Mouse (Mus musculus): ENCODE results near the gene Tango6. TPM values are rescaled to one million over a fixed set of nuclear protein-coding genes. Genes with fewer than 3 reads are reported as not detected.
A peak's percentile ranks its signal among the peaks of the same experiment; 100 is the strongest.

Tango6 gene
- total RNA-seq, 1 experiment: 13.6 TPM

GRCm38 (mm10) chr8:106862845-106863244, 180.0 kb downstream of the Tango6 start:
- TF ChIP-seq ZNF384 (IDR thresholded peaks at IDR 0.05; ENCODE audit: low read depth, low read length): no peak
- no peak for TF ChIP-seq ZC3H11A (IDR thresholded peaks at IDR 0.05; ENCODE audit: borderline replicate concordance, low read depth, low read length)
- TF ChIP-seq HCFC1 (IDR thresholded peaks at IDR 0.05; ENCODE audit: borderline replicate concordance, insufficient read depth, low read length): no peak
- no peak for TF ChIP-seq CHD2 (IDR thresholded peaks at IDR 0.05; ENCODE audit: low read depth, low read length)
- TF ChIP-seq MAFK (IDR thresholded peaks at IDR 0.05; ENCODE audit: insufficient read depth, low read depth, low read length): no peak
- Histone ChIP-seq H3K4me1 (ENCODE audit: control insufficient read depth in 2 of 2, insufficient read depth in 2 of 2, low read length in 2 of 2, poor library complexity in 1 of 2) (peaks cover 0 to 5% of the 10 kb centered on the region in 2 experiments; a peak in 1 of 4 replicates), H3K9me3 (ENCODE audit: control insufficient read depth, insufficient read depth, low read depth, low read length) (no peaks in the 10 kb centered on the region), H3K9ac (ENCODE audit: insufficient read depth, low read depth, low read length, poor library complexity, severe bottlenecking) (no peak overlapping the region), H3K27ac (ENCODE audit: insufficient read depth, low read depth, low read length, poor library complexity, severe bottlenecking) (no peak overlapping the region), H3K4me3 (ENCODE audit: insufficient read depth in 1 of 2, low read depth in 1 of 2, low read length in 2 of 2, poor library complexity in 1 of 2, severe bottlenecking in 1 of 2) (no peak overlapping the region), H3K36me3 (ENCODE audit: control insufficient read depth, insufficient read depth, low read length, poor library complexity, severe bottlenecking) (no peaks in the 10 kb centered on the region)
- in situ Hi-C loops (cut with MboI; ENCODE audit: low sequenced_read_pairs in 2 of 2, unreplicated experiment in 2 of 2): no loop called here
- no peak for DNase-seq (ENCODE audit: low read depth, low spot score)

GRCm38 (mm10) chr8:106865354-106865753, 182.5 kb downstream of the Tango6 start:
- in situ Hi-C loops (cut with MboI; ENCODE audit: low sequenced_read_pairs in 2 of 2, unreplicated experiment in 2 of 2): no loop called here
- H3K4me3 ChIP-seq (ENCODE audit: insufficient read depth in 1 of 2, low read depth in 1 of 2, low read length in 2 of 2, poor library complexity in 1 of 2, severe bottlenecking in 1 of 2): no peak overlapping the region
- TF ChIP-seq ZNF384 (IDR thresholded peaks at IDR 0.05; ENCODE audit: low read depth, low read length): no peak
- H3K9me3 ChIP-seq (ENCODE audit: control insufficient read depth, insufficient read depth, low read depth, low read length): no peaks in the 10 kb centered on the region
- H3K36me3 ChIP-seq (ENCODE audit: control insufficient read depth, insufficient read depth, low read length, poor library complexity, severe bottlenecking): no peaks in the 10 kb centered on the region
- H3K4me1 ChIP-seq (ENCODE audit: control insufficient read depth in 2 of 2, insufficient read depth in 2 of 2, low read length in 2 of 2, poor library complexity in 1 of 2): peaks cover 7 to 15% of the 10 kb centered on the region in 2 experiments; a peak in 3 of 4 replicates
- no peak overlapping the region for H3K27ac ChIP-seq (ENCODE audit: insufficient read depth, low read depth, low read length, poor library complexity, severe bottlenecking)
- H3K9ac ChIP-seq (ENCODE audit: insufficient read depth, low read depth, low read length, poor library complexity, severe bottlenecking): no peak overlapping the region
- no peak for DNase-seq (ENCODE audit: low read depth, low spot score)

GRCm38 (mm10) chr8:106870051-106870450, 187.2 kb downstream of the Tango6 start, which contains the start of gene Has3:
Gene Has3, plus strand, starts transcription at chr8:106870242.
- DNase-seq (ENCODE audit: low read depth, low spot score): peak; percentile 34
- TF ChIP-seq MAFK (IDR thresholded peaks at IDR 0.05; ENCODE audit: insufficient read depth, low read depth, low read length) (no peak), HCFC1 (IDR thresholded peaks at IDR 0.05; ENCODE audit: borderline replicate concordance, insufficient read depth, low read length) (no peak), ZC3H11A (IDR thresholded peaks at IDR 0.05; ENCODE audit: borderline replicate concordance, low read depth, low read length) (no peak), ZNF384 (IDR thresholded peaks at IDR 0.05; ENCODE audit: low read depth, low read length) (no peak), CHD2 (IDR thresholded peaks at IDR 0.05; ENCODE audit: low read depth, low read length) (no peak)

GRCm38 (mm10) chr8:106870537-106871327, 187.9 kb downstream of the Tango6 start:
- TF ChIP-seq ZC3H11A (IDR thresholded peaks at IDR 0.05; ENCODE audit: borderline replicate concordance, low read depth, low read length) (no peak), HCFC1 (IDR thresholded peaks at IDR 0.05; ENCODE audit: borderline replicate concordance, insufficient read depth, low read length) (no peak), ZNF384 (IDR thresholded peaks at IDR 0.05; ENCODE audit: low read depth, low read length) (no peak), CHD2 (IDR thresholded peaks at IDR 0.05; ENCODE audit: low read depth, low read length) (no peak), MAFK (IDR thresholded peaks at IDR 0.05; ENCODE audit: insufficient read depth, low read depth, low read length) (no peak)
- in situ Hi-C loops (cut with MboI; ENCODE audit: low sequenced_read_pairs in 2 of 2, unreplicated experiment in 2 of 2): no loop called here

More at GRCm38 (mm10) chr8:106870051-106870450, 187.2 kb downstream of the Tango6 start, which contains the start of gene Has3:
- peaks cover 7 to 28% of the 10 kb centered on the region in 2 experiments; a peak in 3 of 4 replicates for H3K4me1 ChIP-seq (ENCODE audit: control insufficient read depth in 2 of 2, insufficient read depth in 2 of 2, low read length in 2 of 2, poor library complexity in 1 of 2)
- peak within 1 kb of the TSS; percentile 68 to 77 for H3K4me3 ChIP-seq (ENCODE audit: insufficient read depth in 1 of 2, low read depth in 1 of 2, low read length in 2 of 2, poor library complexity in 1 of 2, severe bottlenecking in 1 of 2)
- peak within 1 kb of the TSS; percentile 67 for H3K9ac ChIP-seq (ENCODE audit: insufficient read depth, low read depth, low read length, poor library complexity, severe bottlenecking)
- in situ Hi-C loops (cut with MboI; ENCODE audit: low sequenced_read_pairs in 2 of 2, unreplicated experiment in 2 of 2): no loop called here
- no peak within 1 kb of the TSS for H3K27ac ChIP-seq (ENCODE audit: insufficient read depth, low read depth, low read length, poor library complexity, severe bottlenecking)
- H3K36me3 ChIP-seq (ENCODE audit: control insufficient read depth, insufficient read depth, low read length, poor library complexity, severe bottlenecking): peaks cover 7% of the 10 kb centered on the region; the same call in 1 of the 2 replicates
- H3K9me3 ChIP-seq (ENCODE audit: control insufficient read depth, insufficient read depth, low read depth, low read length): no peaks in the 10 kb centered on the region

More at GRCm38 (mm10) chr8:106870537-106871327, 187.9 kb downstream of the Tango6 start:
- Histone ChIP-seq H3K27ac (ENCODE audit: insufficient read depth, low read depth, low read length, poor library complexity, severe bottlenecking) (no peak overlapping the region), H3K9ac (ENCODE audit: insufficient read depth, low read depth, low read length, poor library complexity, severe bottlenecking) (peak overlapping the region; percentile 67), H3K36me3 (ENCODE audit: control insufficient read depth, insufficient read depth, low read length, poor library complexity, severe bottlenecking) (peaks cover 7% of the 10 kb centered on the region; the same call in 1 of the 2 replicates), H3K9me3 (ENCODE audit: control insufficient read depth, insufficient read depth, low read depth, low read length) (no peaks in the 10 kb centered on the region), H3K4me3 (ENCODE audit: insufficient read depth in 1 of 2, low read depth in 1 of 2, low read length in 2 of 2, poor library complexity in 1 of 2, severe bottlenecking in 1 of 2) (peak overlapping the region; percentile 68 to 77), H3K4me1 (ENCODE audit: control insufficient read depth in 2 of 2, insufficient read depth in 2 of 2, low read length in 2 of 2, poor library complexity in 1 of 2) (peaks cover 7 to 28% of the 10 kb centered on the region in 2 experiments; a peak in 3 of 4 replicates)
- DNase-seq (ENCODE audit: low read depth, low spot score): peak; percentile 62

Data from ES-E14 (cell line).